In genomic region chr6:49579691-49580090, GRCm38 (mm10) we compare ENCODE assay signal across 23 mouse cellular contexts.
DNase-seq lines count a peak whose midpoint lies in the region; ATAC-seq and TF ChIP-seq lines count a peak whose summit lies in the region.
"Had no signal": no experiment of that assay in that cellular context is flagged by ENCODE, and none has a peak within 500 bp of the region (broad histone marks: within the 10 kb centered on the region; RNA-seq: fewer than 3 reads in every experiment).

No protein-coding gene starts in this region.

- ATAC-seq in forebrain, embryonic 14.5 days: no peak
- no peak for ATAC-seq in midbrain, postnatal 0 days (ENCODE audit: low FRiP score)
- no peak for ATAC-seq in midbrain, embryonic 14.5 days (ENCODE audit: low FRiP score, low TSS enrichment)
- no peak for ATAC-seq in intestine, embryonic 16.5 days
- ATAC-seq: intestine, embryonic 15.5 days; midbrain, embryonic 16.5 days had no signal

- H3K9ac ChIP-seq in forebrain, embryonic 14.5 days (ENCODE audit: low read length): no peak overlapping the region
- H3K9ac ChIP-seq in midbrain, postnatal 0 days (replicated peaks; ENCODE audit: low read length, poor library complexity, severe bottlenecking): no peak overlapping the region
- no peak overlapping the region for H3K9ac ChIP-seq in midbrain, embryonic 14.5 days (replicated peaks; ENCODE audit: low read length)
- no peak overlapping the region for H3K9ac ChIP-seq in intestine, embryonic 16.5 days (ENCODE audit: low read depth, low read length)
- H3K9ac ChIP-seq: hindbrain, embryonic 15.5 days; intestine, embryonic 15.5 days; liver, embryonic 15.5 days; lung, embryonic 15.5 days had no signal

- no peak overlapping the region for H3K27ac ChIP-seq in forebrain, embryonic 14.5 days (ENCODE audit: low read depth, low read length)
- no peak overlapping the region for H3K27ac ChIP-seq in forebrain, embryonic 10.5 days
- H3K27ac ChIP-seq in midbrain, postnatal 0 days (ENCODE audit: low read depth, low read length): no peak overlapping the region
- H3K27ac ChIP-seq in midbrain, embryonic 14.5 days (replicated peaks; ENCODE audit: low read depth, low read length): no peak overlapping the region
- no peak overlapping the region for H3K27ac ChIP-seq in intestine, embryonic 16.5 days (ENCODE audit: low read length)
- H3K27ac ChIP-seq: embryonic facial prominence, embryonic 10.5 days; heart, embryonic 10.5 days; hindbrain, embryonic 15.5 days; intestine, embryonic 15.5 days; liver, embryonic 15.5 days; lung, embryonic 15.5 days had no signal

- no peaks in the 10 kb centered on the region for H3K4me1 ChIP-seq in forebrain, embryonic 14.5 days (ENCODE audit: control insufficient read depth, insufficient read depth, low read length)
- no peaks in the 10 kb centered on the region for H3K4me1 ChIP-seq in forebrain, embryonic 10.5 days
- H3K4me1 ChIP-seq in midbrain, postnatal 0 days (ENCODE audit: insufficient read depth, low read length): 0 out of 2 replicates have a peak, but pooled peaks cover 7% of the 10 kb centered on the region
- peaks cover 23% of the 10 kb centered on the region for H3K4me1 ChIP-seq in midbrain, embryonic 14.5 days (ENCODE audit: control insufficient read depth, insufficient read depth, low read length)
- no peaks in the 10 kb centered on the region for H3K4me1 ChIP-seq in intestine, embryonic 16.5 days (ENCODE audit: control insufficient read depth, insufficient read depth, low read length)
- H3K4me1 ChIP-seq: intestine, embryonic 15.5 days; liver, embryonic 15.5 days; lung, embryonic 15.5 days had no signal

- peak; percentile 51 for DNase-seq in forebrain, embryonic 14.5 days (ENCODE audit: low spot score)
- no peak for DNase-seq in forebrain, embryonic 10.5 days (ENCODE audit: extremely low spot score, low spot score)
- DNase-seq in midbrain, postnatal 0 days (ENCODE audit: low spot score): peak; percentile 34
- DNase-seq in midbrain, embryonic 14.5 days: no peak
- DNase-seq in cerebellum, adult 9-11 months: peak; percentile 72
- no peak for DNase-seq in urinary bladder, postnatal 4 days (ENCODE audit: low spot score in 2 of 2)
- DNase-seq in kidney, postnatal 25 days: no peak
- DNase-seq: adrenal gland, postnatal 25 days; gastrocnemius, postnatal 10 days; heart, postnatal 4 days; kidney, adult 9 months; kidney, postnatal 36 days; lung, postnatal 36 days; right cerebral cortex, postnatal 4 days; thymus, postnatal 4 days had no signal

- H3K36me3 ChIP-seq in forebrain, embryonic 14.5 days (ENCODE audit: control insufficient read depth, insufficient read depth, low read length): no peaks in the 10 kb centered on the region
- no peaks in the 10 kb centered on the region for H3K36me3 ChIP-seq in forebrain, embryonic 10.5 days (replicated peaks)
- H3K36me3 ChIP-seq in midbrain, postnatal 0 days (ENCODE audit: insufficient read depth, low read length): no peaks in the 10 kb centered on the region
- H3K36me3 ChIP-seq in midbrain, embryonic 14.5 days (ENCODE audit: control insufficient read depth, insufficient read depth, low read length): no peaks in the 10 kb centered on the region
- no peaks in the 10 kb centered on the region for H3K36me3 ChIP-seq in intestine, embryonic 16.5 days (ENCODE audit: control insufficient read depth, insufficient read depth, low read length)
- H3K36me3 ChIP-seq: embryonic facial prominence, embryonic 10.5 days; heart, embryonic 10.5 days; hindbrain, embryonic 15.5 days; intestine, embryonic 15.5 days; liver, embryonic 15.5 days; lung, embryonic 15.5 days had no signal

- H3K4me2 ChIP-seq in forebrain, embryonic 14.5 days (ENCODE audit: low read length): no peak overlapping the region
- H3K4me2 ChIP-seq in midbrain, postnatal 0 days (ENCODE audit: low read depth, low read length, poor library complexity, severe bottlenecking): no peak overlapping the region
- no peak overlapping the region for H3K4me2 ChIP-seq in midbrain, embryonic 14.5 days (ENCODE audit: low read length)
- H3K4me2 ChIP-seq in intestine, embryonic 16.5 days (ENCODE audit: low read depth, low read length): no peak overlapping the region
- H3K4me2 ChIP-seq: hindbrain, embryonic 15.5 days; intestine, embryonic 15.5 days; liver, embryonic 15.5 days; lung, embryonic 15.5 days had no signal

- H3K9me3 ChIP-seq in forebrain, embryonic 14.5 days (replicated peaks; ENCODE audit: control insufficient read depth, low read length): no peaks in the 10 kb centered on the region
- no peaks in the 10 kb centered on the region for H3K9me3 ChIP-seq in forebrain, embryonic 10.5 days
- H3K9me3 ChIP-seq in midbrain, postnatal 0 days (ENCODE audit: low read length): no peaks in the 10 kb centered on the region
- no peaks in the 10 kb centered on the region for H3K9me3 ChIP-seq in midbrain, embryonic 14.5 days (ENCODE audit: control insufficient read depth, low read length)
- no peaks in the 10 kb centered on the region for H3K9me3 ChIP-seq in intestine, embryonic 16.5 days (ENCODE audit: control insufficient read depth, low read length)
- H3K9me3 ChIP-seq: embryonic facial prominence, embryonic 10.5 days; heart, embryonic 10.5 days; hindbrain, embryonic 15.5 days; intestine, embryonic 15.5 days; liver, embryonic 15.5 days; lung, embryonic 15.5 days had no signal

- WGBS in forebrain, embryonic 14.5 days: 72% methylated on average over 4 of the region's 4 CpGs
- WGBS in forebrain, embryonic 10.5 days: 93% methylated on average over 4 of the region's 4 CpGs
- WGBS in midbrain, postnatal 0 days: 48% methylated on average over 4 of the region's 4 CpGs
- 81% methylated on average over 4 of the region's 4 CpGs for WGBS in midbrain, embryonic 14.5 days
- 55% methylated on average over 4 of the region's 4 CpGs for WGBS in intestine, embryonic 16.5 days

- no peak for TF ChIP-seq CTCF in midbrain, postnatal 0 days (IDR thresholded peaks at IDR 0.05)

- H3K4me3 ChIP-seq in forebrain, embryonic 14.5 days (ENCODE audit: low read depth, low read length): no peak overlapping the region
- no peak overlapping the region for H3K4me3 ChIP-seq in forebrain, embryonic 10.5 days
- no peak overlapping the region for H3K4me3 ChIP-seq in midbrain, postnatal 0 days (ENCODE audit: low read depth, low read length)
- H3K4me3 ChIP-seq in midbrain, embryonic 14.5 days (replicated peaks; ENCODE audit: low read depth, low read length): no peak overlapping the region
- no peak overlapping the region for H3K4me3 ChIP-seq in intestine, embryonic 16.5 days (ENCODE audit: low read length)
- H3K4me3 ChIP-seq: embryonic facial prominence, embryonic 10.5 days; heart, embryonic 10.5 days; hindbrain, embryonic 15.5 days; intestine, embryonic 15.5 days; liver, embryonic 15.5 days; lung, embryonic 15.5 days had no signal

- H3K27me3 ChIP-seq in forebrain, embryonic 14.5 days (replicated peaks; ENCODE audit: control insufficient read depth, insufficient read depth, low read length): no peaks in the 10 kb centered on the region
- H3K27me3 ChIP-seq in forebrain, embryonic 10.5 days (ENCODE audit: poor library complexity, severe bottlenecking): no peaks in the 10 kb centered on the region
- H3K27me3 ChIP-seq in midbrain, postnatal 0 days (ENCODE audit: insufficient read depth, low read length): no peaks in the 10 kb centered on the region
- no peaks in the 10 kb centered on the region for H3K27me3 ChIP-seq in midbrain, embryonic 14.5 days (ENCODE audit: control insufficient read depth, insufficient read depth, low read length)
- no peaks in the 10 kb centered on the region for H3K27me3 ChIP-seq in intestine, embryonic 16.5 days (replicated peaks; ENCODE audit: control insufficient read depth, insufficient read depth, low read length)
- H3K27me3 ChIP-seq: hindbrain, embryonic 15.5 days; intestine, embryonic 15.5 days; liver, embryonic 15.5 days; lung, embryonic 15.5 days had no signal

Comparison
In these comparisons a context has a peak if more than half of its experiments do, and no peak if none do; other contexts are left out.
1. DNase-seq: peak in forebrain, embryonic 14.5 days (single experiment), midbrain, postnatal 0 days (single experiment) and cerebellum, adult 9-11 months (single experiment); none in forebrain, embryonic 10.5 days (single experiment), midbrain, embryonic 14.5 days (single experiment), urinary bladder, postnatal 4 days (0 of 2) and kidney, postnatal 25 days (0 of 2).